Mouse (Mus musculus): ENCODE results near the gene Mrc2. TPM values are rescaled to one million over a fixed set of nuclear protein-coding genes. Genes with fewer than 3 reads are reported as not detected.

Gene Mrc2
- polyA plus RNA-seq, 1 experiment from 2014 or later, result 4.9 TPM

DNA sequence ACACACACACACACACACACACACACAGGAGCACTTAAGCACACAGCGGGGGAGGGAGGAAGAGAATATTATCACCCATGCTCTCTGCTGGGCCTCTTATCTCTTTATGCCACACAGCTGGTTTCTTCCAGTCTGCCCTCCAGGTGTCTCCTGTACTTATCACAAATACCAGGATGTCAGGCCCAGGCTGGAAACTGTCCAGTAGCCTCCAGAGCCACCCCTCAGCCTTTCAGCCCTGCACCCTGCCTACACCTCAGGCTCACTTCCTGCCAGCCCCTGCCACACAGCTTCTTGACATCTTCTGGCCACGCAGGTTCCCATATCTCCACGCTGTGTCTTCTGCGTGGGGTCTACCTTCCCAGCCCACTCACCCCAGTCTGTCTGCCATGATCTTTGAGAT, 73.6 kb downstream of the Mrc2 start:
- no peak overlapping the region for H3K4me3 ChIP-seq (ENCODE audit: low read length)
- no peaks in the 10 kb centered on the region for H3K36me3 ChIP-seq (ENCODE audit: control insufficient read depth, insufficient read depth, low read length)
- H3K9ac ChIP-seq (ENCODE audit: low read depth, low read length), result no peak overlapping the region
- no peak overlapping the region for H3K27ac ChIP-seq (ENCODE audit: low read depth, low read length)
- no peaks in the 10 kb centered on the region for H3K9me3 ChIP-seq (ENCODE audit: control insufficient read depth, low read length)
- no peak overlapping the region for H3K4me2 ChIP-seq (ENCODE audit: low read length)
- no peak for ATAC-seq
- no peaks in the 10 kb centered on the region for H3K27me3 ChIP-seq (replicated peaks; ENCODE audit: control insufficient read depth, insufficient read depth, low read length)
- peaks cover 23% of the 10 kb centered on the region for H3K4me1 ChIP-seq (ENCODE audit: control insufficient read depth, insufficient read depth, low read depth, low read length)
- 75% methylated on average over 3 of the region's 4 CpGs for WGBS

DNA sequence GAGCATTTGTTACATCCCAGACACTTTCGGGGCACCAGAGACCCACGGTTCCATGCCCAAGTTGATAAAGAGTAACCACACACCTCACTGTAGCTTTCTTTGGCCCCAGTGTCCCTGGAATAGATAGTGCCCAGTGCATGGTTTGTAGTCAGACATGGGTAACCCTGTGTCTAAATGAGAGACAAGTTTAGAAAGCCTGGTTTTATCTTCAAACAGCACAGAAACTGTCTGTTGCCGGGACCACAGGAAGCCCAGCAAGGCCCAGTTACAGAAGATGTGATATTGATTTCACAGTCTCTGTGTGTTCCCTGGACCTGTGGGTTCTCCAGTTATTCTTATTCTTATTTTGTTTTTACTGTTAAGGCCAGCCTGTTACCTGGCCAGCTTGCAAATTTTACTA, 74.7 kb downstream of the Mrc2 start:
- Histone ChIP-seq H3K36me3 (ENCODE audit: control insufficient read depth, insufficient read depth, low read length) (no peaks in the 10 kb centered on the region), H3K9ac (ENCODE audit: low read depth, low read length) (no peak overlapping the region), H3K4me3 (ENCODE audit: low read length) (no peak overlapping the region), H3K4me2 (ENCODE audit: low read length) (no peak overlapping the region), H3K4me1 (ENCODE audit: control insufficient read depth, insufficient read depth, low read depth, low read length) (peaks cover 23% of the 10 kb centered on the region), H3K27ac (ENCODE audit: low read depth, low read length) (no peak overlapping the region), H3K27me3 (replicated peaks; ENCODE audit: control insufficient read depth, insufficient read depth, low read length) (no peaks in the 10 kb centered on the region), H3K9me3 (ENCODE audit: control insufficient read depth, low read length) (no peaks in the 10 kb centered on the region)
- 78% methylated on average over 3 of the region's 3 CpGs for WGBS
- no peak for ATAC-seq

DNA sequence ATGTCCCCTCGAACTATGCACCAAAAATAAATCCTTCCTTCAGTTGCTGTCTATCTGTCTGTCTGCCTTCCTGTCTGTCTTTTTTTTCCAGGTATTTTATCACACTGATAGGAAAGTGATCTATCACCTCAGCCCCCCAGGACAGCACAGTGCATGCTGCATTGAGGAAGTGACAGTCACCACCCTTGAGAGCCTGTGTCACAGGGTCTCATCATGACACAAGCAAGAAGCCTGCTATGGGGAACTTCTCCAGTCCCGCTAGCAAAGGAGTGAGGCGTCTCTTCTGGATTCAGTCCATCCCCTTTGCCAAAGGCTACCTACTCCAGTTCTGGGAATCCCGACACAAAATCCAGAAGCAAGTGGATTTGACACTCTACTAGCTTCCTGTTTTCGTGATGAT, 76.4 kb downstream of the Mrc2 start:
- Histone ChIP-seq H3K9me3 (ENCODE audit: control insufficient read depth, low read length) (no peaks in the 10 kb centered on the region), H3K27me3 (replicated peaks; ENCODE audit: control insufficient read depth, insufficient read depth, low read length) (no peaks in the 10 kb centered on the region), H3K36me3 (ENCODE audit: control insufficient read depth, insufficient read depth, low read length) (no peaks in the 10 kb centered on the region), H3K9ac (ENCODE audit: low read depth, low read length) (no peak overlapping the region), H3K27ac (ENCODE audit: low read depth, low read length) (no peak overlapping the region), H3K4me2 (ENCODE audit: low read length) (no peak overlapping the region), H3K4me1 (ENCODE audit: control insufficient read depth, insufficient read depth, low read depth, low read length) (peaks cover 18% of the 10 kb centered on the region), H3K4me3 (ENCODE audit: low read length) (no peak overlapping the region)
- WGBS, result 89% methylated on average over 5 of the region's 5 CpGs
- no peak for ATAC-seq

DNA sequence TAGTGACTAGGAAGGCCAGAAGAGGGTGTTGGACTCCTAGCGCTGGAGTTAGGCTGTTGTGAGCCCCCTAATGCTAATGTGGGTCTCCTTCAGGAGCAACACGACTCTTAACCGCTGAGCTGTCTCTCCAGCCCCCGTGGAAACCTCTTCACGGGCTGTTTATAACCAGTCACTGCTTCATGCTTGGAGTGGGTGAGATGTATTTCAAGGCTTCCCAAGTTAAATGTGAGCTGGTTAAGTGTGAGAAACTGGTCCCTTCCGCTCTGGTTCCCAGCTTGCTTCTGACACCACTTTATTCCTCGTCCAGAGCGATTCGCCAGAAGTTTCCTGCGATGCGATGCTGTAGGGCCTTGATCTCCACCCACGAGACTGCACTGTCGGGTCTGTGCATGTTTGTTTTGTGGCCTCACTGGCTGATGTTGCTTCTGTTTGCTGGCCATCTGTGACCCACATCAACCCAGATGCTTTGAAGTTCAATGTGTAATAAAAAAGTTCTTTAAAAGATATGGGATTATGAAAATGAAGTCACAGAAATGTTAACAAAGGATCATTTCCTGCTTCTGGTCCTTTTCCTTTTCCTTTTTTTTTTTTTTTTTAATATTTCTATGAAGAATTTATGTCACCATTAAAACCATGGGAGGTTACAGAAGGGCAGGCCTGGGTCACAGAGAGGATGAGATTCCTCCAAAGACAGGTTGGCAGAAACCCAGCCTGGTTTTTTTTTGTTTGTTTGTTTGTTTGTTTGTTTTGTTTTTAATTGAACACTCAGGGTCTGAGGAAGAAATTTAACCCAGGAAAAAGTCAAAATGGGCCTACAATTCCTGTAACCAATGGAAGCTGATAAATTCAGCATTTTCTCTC, 77.3 kb downstream of the Mrc2 start:
- H3K4me1 ChIP-seq (ENCODE audit: control insufficient read depth, insufficient read depth, low read depth, low read length), result peaks cover 10% of the 10 kb centered on the region
- no peak for ATAC-seq
- no peaks in the 10 kb centered on the region for H3K9me3 ChIP-seq (ENCODE audit: control insufficient read depth, low read length)
- H3K27me3 ChIP-seq (replicated peaks; ENCODE audit: control insufficient read depth, insufficient read depth, low read length), result no peaks in the 10 kb centered on the region
- H3K4me3 ChIP-seq (ENCODE audit: low read length), result no peak overlapping the region
- 87% methylated on average over 13 of the region's 13 CpGs for WGBS
- no peaks in the 10 kb centered on the region for H3K36me3 ChIP-seq (ENCODE audit: control insufficient read depth, insufficient read depth, low read length)
- H3K4me2 ChIP-seq (ENCODE audit: low read length), result no peak overlapping the region
- H3K27ac ChIP-seq (ENCODE audit: low read depth, low read length), result no peak overlapping the region
- H3K9ac ChIP-seq (ENCODE audit: low read depth, low read length), result no peak overlapping the region

DNA sequence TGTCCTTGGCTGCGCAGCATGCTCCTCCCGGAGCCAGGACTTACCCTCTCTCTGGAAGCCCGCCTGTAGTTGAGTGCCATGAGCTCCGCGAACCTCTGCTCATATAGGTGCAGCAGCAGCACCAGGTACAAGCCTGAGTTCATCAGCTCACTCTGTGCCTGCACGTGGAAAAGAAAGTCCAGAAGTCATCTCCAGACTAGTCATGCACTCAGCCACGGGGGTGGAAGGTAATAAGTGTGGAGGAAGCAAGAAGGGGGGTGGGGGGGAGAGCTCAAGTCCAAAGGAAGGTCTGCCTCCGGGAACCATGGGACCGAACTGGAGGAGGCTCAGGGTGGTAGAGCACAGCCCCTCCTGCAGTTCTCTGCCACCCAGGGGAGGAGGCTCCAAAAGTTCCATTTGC, 79.4 kb downstream of the Mrc2 start:
- H3K9me3 ChIP-seq (ENCODE audit: control insufficient read depth, low read length), result no peaks in the 10 kb centered on the region
- H3K4me3 ChIP-seq (ENCODE audit: low read length), result no peak overlapping the region
- H3K4me2 ChIP-seq (ENCODE audit: low read length), result no peak overlapping the region
- H3K36me3 ChIP-seq (ENCODE audit: control insufficient read depth, insufficient read depth, low read length), result no peaks in the 10 kb centered on the region
- 86% methylated on average over 9 of the region's 9 CpGs for WGBS
- ATAC-seq, result no peak
- H3K4me1 ChIP-seq (ENCODE audit: control insufficient read depth, insufficient read depth, low read depth, low read length), result no peaks in the 10 kb centered on the region
- no peaks in the 10 kb centered on the region for H3K27me3 ChIP-seq (replicated peaks; ENCODE audit: control insufficient read depth, insufficient read depth, low read length)
- H3K27ac ChIP-seq (ENCODE audit: low read depth, low read length), result no peak overlapping the region
- H3K9ac ChIP-seq (ENCODE audit: low read depth, low read length), result no peak overlapping the region

DNA sequence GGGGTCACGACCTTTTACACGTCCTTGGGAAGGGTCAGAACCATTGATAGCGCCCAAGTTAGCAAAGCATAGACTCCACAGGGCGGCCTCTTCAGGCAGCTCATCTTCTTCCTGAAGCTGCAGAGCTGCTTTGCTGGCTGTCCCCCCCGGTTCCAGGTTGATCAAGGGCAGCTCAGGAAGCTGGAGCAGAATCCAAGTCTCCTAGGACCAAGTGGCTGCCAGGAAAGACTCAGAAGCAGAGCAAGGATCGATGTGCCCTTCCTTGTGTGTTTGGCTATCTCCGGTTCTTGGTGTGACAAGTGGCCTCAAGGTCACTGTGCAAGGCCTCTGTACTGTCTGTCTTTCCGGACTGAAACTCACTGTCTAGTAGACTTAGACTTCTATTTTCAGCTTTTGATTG, 81.4 kb downstream of the Mrc2 start:
- Histone ChIP-seq H3K4me2 (ENCODE audit: low read length) (no peak overlapping the region), H3K9ac (ENCODE audit: low read depth, low read length) (no peak overlapping the region), H3K9me3 (ENCODE audit: control insufficient read depth, low read length) (no peaks in the 10 kb centered on the region), H3K4me3 (ENCODE audit: low read length) (no peak overlapping the region), H3K4me1 (ENCODE audit: control insufficient read depth, insufficient read depth, low read depth, low read length) (no peaks in the 10 kb centered on the region), H3K27ac (ENCODE audit: low read depth, low read length) (no peak overlapping the region), H3K27me3 (replicated peaks; ENCODE audit: control insufficient read depth, insufficient read depth, low read length) (no peaks in the 10 kb centered on the region), H3K36me3 (ENCODE audit: control insufficient read depth, insufficient read depth, low read length) (no peaks in the 10 kb centered on the region)
- ATAC-seq, result no peak
- 78% methylated on average over 8 of the region's 8 CpGs for WGBS

DNA sequence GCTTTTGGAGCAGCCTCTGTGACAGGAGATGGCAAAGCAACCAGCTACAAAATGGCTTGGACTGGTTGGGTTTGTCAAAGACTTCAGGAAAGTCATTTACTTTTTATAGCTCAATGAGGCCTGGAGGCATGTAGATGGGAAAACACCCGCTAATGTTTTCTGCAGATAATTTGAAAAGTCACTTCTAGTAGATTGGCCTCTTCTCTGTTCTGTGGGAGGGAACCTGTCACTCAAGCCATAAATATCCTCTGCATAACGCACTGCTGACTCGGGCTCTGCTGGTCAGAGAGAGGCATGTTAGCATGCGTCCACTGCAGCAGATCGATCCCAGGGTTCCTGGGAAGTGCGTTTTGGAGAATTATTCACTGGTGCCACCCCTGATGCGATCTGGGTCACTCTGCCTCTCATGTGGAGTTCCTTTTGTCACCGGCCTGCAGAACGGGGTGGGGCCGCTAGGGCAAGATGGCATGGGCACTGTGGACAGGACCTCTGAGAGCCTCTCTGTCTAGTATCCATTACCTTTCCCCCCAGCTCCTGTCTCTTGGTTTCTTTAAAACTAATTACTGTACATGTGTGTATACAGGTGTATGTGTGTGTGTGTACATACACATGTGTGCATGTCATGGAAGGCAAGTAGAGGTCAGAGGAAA, 82.2 kb downstream of the Mrc2 start:
- no peaks in the 10 kb centered on the region for H3K9me3 ChIP-seq (ENCODE audit: control insufficient read depth, low read length)
- no peak overlapping the region for H3K27ac ChIP-seq (ENCODE audit: low read depth, low read length)
- no peak overlapping the region for H3K9ac ChIP-seq (ENCODE audit: low read depth, low read length)
- H3K4me1 ChIP-seq (ENCODE audit: control insufficient read depth, insufficient read depth, low read depth, low read length), result no peaks in the 10 kb centered on the region
- WGBS, result 69% methylated on average over 10 of the region's 10 CpGs
- no peak overlapping the region for H3K4me2 ChIP-seq (ENCODE audit: low read length)
- H3K4me3 ChIP-seq (ENCODE audit: low read length), result no peak overlapping the region
- no peaks in the 10 kb centered on the region for H3K27me3 ChIP-seq (replicated peaks; ENCODE audit: control insufficient read depth, insufficient read depth, low read length)
- ATAC-seq, result no peak
- H3K36me3 ChIP-seq (ENCODE audit: control insufficient read depth, insufficient read depth, low read length), result no peaks in the 10 kb centered on the region

DNA sequence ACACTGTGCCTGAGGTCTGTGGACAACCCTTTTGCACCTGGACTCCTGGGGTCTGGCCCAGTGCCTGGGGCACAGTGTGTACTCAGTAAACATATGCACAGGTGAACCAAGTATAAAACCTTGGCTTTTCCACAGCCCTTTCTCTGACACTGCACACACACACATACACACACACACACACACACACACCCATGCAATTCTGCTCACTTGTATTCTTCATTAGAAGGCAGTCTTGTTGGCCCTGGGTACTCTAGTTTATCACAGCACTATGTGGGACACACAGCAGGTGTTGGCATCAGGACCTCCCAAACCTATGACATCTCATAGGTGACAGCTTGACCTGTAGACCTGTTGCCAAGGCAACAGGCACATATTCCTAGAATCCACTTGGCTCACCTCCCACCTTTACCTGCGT, 83.4 kb downstream of the Mrc2 start:
- ATAC-seq, result no peak
- Histone ChIP-seq H3K36me3 (ENCODE audit: control insufficient read depth, insufficient read depth, low read length) (no peaks in the 10 kb centered on the region), H3K4me3 (ENCODE audit: low read length) (no peak overlapping the region), H3K27me3 (replicated peaks; ENCODE audit: control insufficient read depth, insufficient read depth, low read length) (no peaks in the 10 kb centered on the region), H3K4me2 (ENCODE audit: low read length) (no peak overlapping the region), H3K4me1 (ENCODE audit: control insufficient read depth, insufficient read depth, low read depth, low read length) (no peaks in the 10 kb centered on the region), H3K9me3 (ENCODE audit: control insufficient read depth, low read length) (no peaks in the 10 kb centered on the region), H3K9ac (ENCODE audit: low read depth, low read length) (no peak overlapping the region), H3K27ac (ENCODE audit: low read depth, low read length) (no peak overlapping the region)
- WGBS, result 96% methylated on average over 1 of the region's 1 CpGs

DNA sequence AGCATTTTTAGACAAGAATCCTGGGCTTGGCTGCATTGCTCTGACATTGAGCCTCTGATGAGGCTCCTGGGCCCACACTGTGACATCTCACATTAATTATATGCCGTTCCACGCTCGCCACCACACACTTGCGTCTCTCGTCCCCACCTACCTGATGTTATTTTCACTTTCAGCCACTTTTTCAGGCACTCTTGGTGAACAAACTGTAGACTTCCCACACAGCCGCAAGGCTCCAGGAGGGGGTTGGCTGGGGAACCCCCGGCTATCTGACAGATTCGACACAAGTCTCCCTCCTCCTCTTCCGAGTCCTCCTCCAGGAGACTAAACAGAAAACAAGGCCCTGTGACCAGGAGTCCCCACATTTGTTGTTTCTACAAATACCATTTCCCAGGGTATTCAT, 92.8 kb downstream of the Mrc2 start:
- no peak for ATAC-seq
- no peak overlapping the region for H3K4me2 ChIP-seq (ENCODE audit: low read length)
- no peaks in the 10 kb centered on the region for H3K9me3 ChIP-seq (ENCODE audit: control insufficient read depth, low read length)
- no peaks in the 10 kb centered on the region for H3K27me3 ChIP-seq (replicated peaks; ENCODE audit: control insufficient read depth, insufficient read depth, low read length)
- no peak overlapping the region for H3K27ac ChIP-seq (ENCODE audit: low read depth, low read length)
- no peak overlapping the region for H3K4me3 ChIP-seq (ENCODE audit: low read length)
- 79% methylated on average over 9 of the region's 9 CpGs for WGBS
- peaks cover 3% of the 10 kb centered on the region; the same call in 1 of the 2 replicates for H3K4me1 ChIP-seq (ENCODE audit: control insufficient read depth, insufficient read depth, low read depth, low read length)
- no peaks in the 10 kb centered on the region for H3K36me3 ChIP-seq (ENCODE audit: control insufficient read depth, insufficient read depth, low read length)
- no peak overlapping the region for H3K9ac ChIP-seq (ENCODE audit: low read depth, low read length)

Data from hindbrain, embryonic 16.5 days (tissue).